Mouse (Mus musculus) cerebellum, postnatal 10 days (tissue): Measurements from ENCODE around the gene Gcm1.

Experiments
- DNase-seq, 2 experiments: peaks; one replicate each; pipeline ENCODE4 v3.0.0; 2021; ENCODE audit warnings: mixed read lengths in 2 of 2

Gene Gcm1

GRCm38 (mm10) chr9:78051677-78052076, at the start of gene Gcm1:
Gcm1 (plus strand) TSS chr9:78051924.
- DNase-seq = no peak

DNA sequence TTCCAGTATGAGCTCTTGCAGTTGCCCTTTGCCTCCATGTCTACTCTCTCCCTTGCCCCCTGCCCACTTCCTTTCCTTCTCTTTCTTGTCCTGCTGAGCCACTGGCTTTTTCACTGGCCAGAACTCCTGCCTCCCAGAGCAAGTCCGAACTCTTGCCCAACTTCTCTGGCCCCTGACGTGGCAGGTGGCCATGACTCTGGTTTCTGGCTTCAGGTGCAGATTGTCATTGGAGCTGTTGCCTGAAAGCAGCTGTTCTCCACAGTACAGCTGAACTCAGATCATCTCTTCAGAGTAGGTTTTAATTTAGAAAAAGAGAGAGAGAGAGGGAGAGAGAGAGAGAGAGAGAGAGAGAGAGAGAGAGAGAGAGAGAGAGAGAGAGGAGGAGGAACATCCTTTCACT, 48.4 kb upstream of the Gcm1 start:
- DNase-seq = no peak

GRCm38 (mm10) chr9:78005481-78005880, 46.2 kb upstream of the Gcm1 start:
- peak; percentile 42 to 62 for DNase-seq

DNA sequence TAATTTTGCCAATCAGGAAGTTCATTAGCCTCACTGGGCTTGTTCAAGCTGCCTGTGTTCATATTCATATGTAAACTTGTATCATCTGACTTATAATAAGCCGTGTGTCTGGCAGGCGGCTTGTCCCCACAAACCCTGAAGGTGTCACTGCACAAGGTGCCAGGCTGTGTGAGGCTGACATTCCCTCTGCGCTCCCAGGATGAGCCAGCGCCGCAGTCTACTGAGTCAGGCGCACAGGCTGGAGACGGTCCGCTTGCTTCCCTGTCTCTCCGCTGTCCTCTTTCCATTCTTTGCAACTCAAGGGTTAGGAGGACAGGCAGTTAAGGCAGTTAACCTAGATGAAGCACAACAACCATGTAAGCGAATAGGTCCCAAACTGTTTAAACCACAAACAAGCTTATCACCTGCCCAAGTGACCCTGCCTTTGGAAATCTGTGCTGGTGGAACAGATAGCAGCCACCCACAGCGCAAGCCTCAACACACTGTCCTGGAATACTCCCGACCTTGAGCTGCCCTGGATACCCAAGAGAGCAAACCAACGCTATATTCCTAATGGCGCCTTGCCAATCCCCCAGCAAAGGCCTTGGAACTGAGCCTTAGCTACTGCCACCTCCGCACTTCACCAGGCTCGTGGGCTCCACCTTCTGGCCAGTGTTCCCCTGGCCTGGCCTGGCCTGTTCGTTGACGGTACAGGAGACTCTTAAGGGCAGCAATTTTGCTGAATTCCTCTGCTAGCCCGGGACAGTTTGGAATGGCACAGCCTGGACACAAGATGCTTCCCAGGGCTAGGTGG, 45.3 kb upstream of the Gcm1 start:
- DNase-seq = peak; percentile 94 to 96

- DNase-seq = no peak
Observed at GRCm38 (mm10) chr9:78009382-78009781, 42.3 kb upstream of the Gcm1 start.

- no peak for DNase-seq
Observed at GRCm38 (mm10) chr9:78010187-78010586, 41.5 kb upstream of the Gcm1 start.

- no peak for DNase-seq
Observed at GRCm38 (mm10) chr9:78010707-78011106, 41.0 kb upstream of the Gcm1 start.

- DNase-seq = no peak
Observed at GRCm38 (mm10) chr9:78012066-78012465, 39.7 kb upstream of the Gcm1 start.

DNA sequence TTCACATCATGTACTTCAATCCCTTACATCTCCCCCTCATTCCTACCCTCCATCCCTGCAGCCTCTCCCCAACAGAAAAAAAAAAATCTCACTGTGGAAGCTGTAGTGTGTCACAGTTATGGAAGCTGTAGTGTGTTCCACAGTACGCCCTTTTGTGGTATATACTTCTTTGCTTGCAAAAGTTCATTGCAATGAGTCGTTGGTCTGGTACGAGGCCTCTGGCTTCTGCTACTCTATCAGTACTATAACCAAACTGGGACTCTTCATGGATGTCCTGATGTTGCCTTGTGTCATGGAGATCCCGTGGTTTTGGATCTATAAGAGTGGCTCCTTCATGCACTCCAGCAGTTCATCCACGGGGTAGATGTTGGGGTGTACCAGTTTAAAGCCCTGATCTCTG, 39.0 kb upstream of the Gcm1 start:
- no peak for DNase-seq

DNA sequence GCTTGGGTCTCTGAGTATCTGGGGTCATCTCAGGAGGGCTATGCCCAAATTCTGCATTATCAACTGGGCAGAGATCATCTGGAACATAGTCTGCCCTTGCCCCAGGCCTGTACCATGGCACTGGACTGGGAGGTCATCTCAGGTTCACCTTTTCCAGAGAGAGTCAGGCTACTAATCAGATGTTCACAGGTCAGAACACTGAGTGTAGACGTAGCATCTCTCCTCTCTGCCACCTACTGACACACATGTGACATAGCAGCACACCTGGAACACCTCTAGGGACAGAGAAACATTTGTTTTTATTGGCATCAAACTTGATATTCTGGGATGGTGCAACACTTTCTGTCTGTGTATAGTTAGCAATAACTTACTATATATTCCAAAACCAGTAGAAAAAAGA, 37.9 kb upstream of the Gcm1 start:
- DNase-seq = no peak

DNA sequence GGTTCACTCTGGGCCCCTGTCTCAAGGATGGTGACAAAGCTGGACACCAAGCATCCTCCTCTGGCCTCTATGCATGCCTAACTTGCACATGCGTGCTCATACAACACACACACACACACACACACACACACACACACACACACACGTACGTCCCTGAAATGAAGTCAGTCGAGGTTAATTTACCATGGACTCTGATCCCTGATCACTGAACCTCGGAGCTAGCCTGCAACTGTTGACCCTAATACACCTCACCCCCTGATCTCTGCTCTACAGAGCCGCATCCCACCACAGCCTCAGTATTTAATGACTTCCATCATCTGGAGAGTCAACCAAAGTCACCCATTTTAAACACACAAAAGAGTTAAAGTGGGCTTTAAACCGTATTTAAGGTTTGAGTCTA, 35.9 kb upstream of the Gcm1 start:
- no peak for DNase-seq

DNA sequence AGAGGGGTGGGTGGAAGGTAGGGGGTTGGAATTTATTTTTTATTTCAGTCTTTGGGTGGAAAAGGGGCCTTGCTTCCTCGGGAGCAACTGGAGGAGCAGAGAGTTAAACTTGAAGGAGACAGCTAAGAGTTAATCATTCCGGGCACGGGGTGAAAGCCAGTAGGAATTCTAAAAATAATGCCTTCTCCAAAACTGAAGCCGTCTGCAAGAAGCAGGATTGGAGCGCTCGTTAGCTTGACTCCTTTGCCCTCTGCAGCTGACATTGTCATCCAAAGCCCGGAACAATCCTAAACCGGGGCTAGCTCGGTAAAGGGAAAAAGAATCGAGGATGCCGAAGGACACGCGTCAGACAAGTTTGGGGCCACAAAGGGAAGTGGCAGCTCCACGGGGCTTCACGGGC, 35.4 kb upstream of the Gcm1 start:
- DNase-seq = no peak

- DNase-seq = no peak
Observed at GRCm38 (mm10) chr9:78021256-78021655, 30.5 kb upstream of the Gcm1 start.

DNA sequence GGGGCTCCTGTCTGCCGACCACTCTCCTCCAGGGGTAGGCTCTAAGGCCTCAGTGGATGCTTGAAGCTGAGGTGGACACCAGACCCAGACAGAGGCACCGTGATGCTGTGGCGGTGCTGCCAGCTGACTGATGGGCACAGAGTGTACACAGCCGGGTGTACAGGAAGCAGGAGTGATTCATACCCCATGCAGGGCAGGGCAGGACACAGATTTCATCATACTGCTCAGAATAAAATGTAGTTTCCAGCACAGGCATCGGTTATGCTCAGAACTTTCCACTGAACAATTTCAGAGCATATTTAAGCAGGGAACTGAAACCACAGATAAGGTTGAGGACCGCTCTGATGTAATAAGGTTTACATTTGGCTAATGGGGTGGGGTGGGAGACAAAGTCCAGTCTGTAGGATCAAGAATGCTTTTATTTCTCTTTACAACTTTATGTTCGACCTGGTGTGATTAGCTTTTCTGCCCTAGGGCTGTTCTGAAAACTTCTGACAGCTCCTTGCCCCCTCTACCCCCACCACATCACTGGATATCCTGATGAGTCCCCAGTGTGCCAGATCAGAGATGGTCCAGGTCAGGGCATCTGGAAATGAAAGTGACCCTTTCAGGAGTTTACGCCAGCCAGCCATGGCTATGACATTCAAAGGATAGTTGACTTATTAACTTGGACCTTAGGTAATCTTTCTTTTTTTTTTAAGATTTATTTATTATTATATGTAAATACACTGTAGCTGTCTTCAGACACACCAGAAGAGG, 29.4 kb upstream of the Gcm1 start:
- no peak for DNase-seq

DNA sequence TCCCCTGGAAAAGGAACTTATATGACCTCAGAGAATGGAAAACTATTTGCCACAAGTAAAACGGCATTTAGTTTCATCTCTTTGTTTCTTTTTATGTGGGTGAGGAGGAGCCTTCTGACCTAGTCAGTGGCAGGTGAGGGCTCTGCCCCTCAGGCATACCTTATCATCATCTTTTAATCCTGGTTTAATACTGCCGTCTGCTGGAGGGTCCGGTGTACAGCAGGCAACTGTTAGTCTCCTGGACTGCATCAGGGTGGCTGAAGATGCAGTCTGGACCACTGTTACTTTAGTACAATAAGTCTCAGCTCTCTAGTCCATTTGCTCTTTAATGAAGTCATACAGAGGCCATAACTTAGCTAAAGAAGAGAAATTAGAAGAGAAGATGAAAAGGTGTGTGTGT, 26.9 kb upstream of the Gcm1 start:
- DNase-seq = peak; percentile 77 to 83

GRCm38 (mm10) chr9:78027099-78027498, 24.6 kb upstream of the Gcm1 start:
- no peak for DNase-seq

- DNase-seq = no peak
Observed at GRCm38 (mm10) chr9:78030835-78031456, 20.8 kb upstream of the Gcm1 start.

GRCm38 (mm10) chr9:78032930-78033329, 18.8 kb upstream of the Gcm1 start:
- DNase-seq = no peak

DNA sequence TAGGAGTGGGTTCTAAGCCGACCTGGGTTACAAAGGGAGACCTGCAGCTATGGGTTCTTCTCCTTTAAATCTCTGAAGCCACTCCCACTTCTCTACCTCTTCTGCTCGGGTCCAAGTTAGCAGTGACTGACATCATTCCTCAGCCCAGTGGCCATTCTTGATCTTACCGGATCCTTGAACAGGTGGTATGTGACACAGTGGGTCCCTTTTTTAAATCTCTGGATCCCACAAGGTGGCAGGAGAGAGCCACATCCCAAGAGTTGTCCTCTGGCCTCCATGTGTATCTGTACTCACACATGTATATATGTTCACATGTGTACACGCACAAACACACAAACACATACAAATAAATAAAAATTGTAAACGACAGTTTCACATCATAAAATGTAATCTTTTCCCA, 16.4 kb upstream of the Gcm1 start:
- no peak for DNase-seq

- DNase-seq = no peak
Observed at GRCm38 (mm10) chr9:78035831-78036230, 15.9 kb upstream of the Gcm1 start.

DNA sequence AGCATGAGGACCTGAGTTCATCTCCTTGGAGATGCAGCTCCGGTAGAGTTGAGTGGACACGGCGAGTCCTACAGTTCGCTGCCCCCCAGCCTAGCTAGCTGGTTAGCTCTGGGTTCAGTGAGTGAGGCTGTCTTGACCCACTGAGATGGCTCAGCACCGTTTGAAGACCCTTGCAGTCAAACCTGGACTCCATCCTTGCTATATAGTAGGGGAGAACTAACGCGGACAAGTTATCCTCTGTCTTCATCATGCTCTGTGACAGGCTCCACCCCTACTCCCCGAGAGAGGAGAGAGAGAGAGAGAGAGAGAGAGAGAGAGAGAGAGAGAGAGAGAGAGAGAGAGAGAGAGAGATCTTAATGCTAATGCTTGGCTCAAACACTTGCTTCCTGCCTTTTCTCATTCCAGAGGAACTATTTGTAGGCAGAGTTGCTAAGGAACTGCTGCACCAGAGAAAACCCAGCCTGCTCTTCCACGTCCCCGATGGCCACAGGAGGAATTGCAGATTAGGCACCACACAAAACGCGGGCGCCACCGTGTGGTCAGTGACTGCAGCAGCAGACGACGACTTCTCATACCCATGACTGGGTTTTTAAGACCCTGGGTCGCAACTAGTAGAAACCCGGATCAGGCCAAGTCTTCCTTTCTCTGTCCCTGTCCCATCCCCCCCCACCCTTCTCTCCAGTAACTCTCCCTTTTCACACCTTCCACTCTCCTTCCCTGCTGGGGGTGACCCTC, 12.8 kb upstream of the Gcm1 start:
- peak; percentile 80 to 84 for DNase-seq

- DNase-seq = no peak
Observed at GRCm38 (mm10) chr9:78045171-78045570, 6.6 kb upstream of the Gcm1 start.

- DNase-seq = peak; percentile 13 to 20
Observed at GRCm38 (mm10) chr9:78046755-78047154, 5.0 kb upstream of the Gcm1 start.
